Mouse (Mus musculus) midbrain, postnatal 0 days (tissue): Measurements from ENCODE around the gene Prr13. TPM values are rescaled to one million over a fixed set of nuclear protein-coding genes. Genes with fewer than 3 reads are reported as not detected.
A peak's percentile ranks its signal among the peaks of the same experiment; 100 is the strongest.

Source experiments
- ATAC-seq: fragments of 200-750 bp; cut with Nextera tagmentation; 2 replicates; pipeline ENCODE4 v1.8.0; 2017; ENCODE audit warnings: moderate number of reproducible peaks, mild to moderate bottlenecking, moderate TSS enrichment, moderate library complexity; ENCODE audit not compliant: low FRiP score
- DNase-seq: peaks from one replicate; pipeline ENCODE4 v3.0.0-alpha.2; 2015; ENCODE audit warnings: low spot score
- H3K27ac ChIP-seq: fragments of 300-500 bp; sonication (generic); 2 replicates; pipeline ENCODE4 v1.5.1; 2014; ENCODE audit warnings: low read depth, mild to moderate bottlenecking, low read length, mixed read lengths
- H3K27me3 ChIP-seq: fragments of 300-500 bp; sonication (generic); 2 replicates; pipeline ENCODE4 v1.6.1; 2014; ENCODE audit warnings: low read length, control low read depth, mixed read lengths; ENCODE audit not compliant: insufficient read depth
- H3K36me3 ChIP-seq: fragments of 300-500 bp; sonication (generic); 2 replicates; pipeline ENCODE4 v1.6.1; 2014; ENCODE audit warnings: low read length, control low read depth, mixed read lengths; ENCODE audit not compliant: insufficient read depth
- H3K4me1 ChIP-seq: fragments of 300-500 bp; sonication (generic); 2 replicates; pipeline ENCODE4 v1.6.1; 2014; ENCODE audit warnings: mild to moderate bottlenecking, control low read depth, antibody characterized with exemption, low read length, mixed read lengths; ENCODE audit not compliant: insufficient read depth
- H3K4me2 ChIP-seq: fragments of 300-500 bp; sonication (generic); 2 replicates; pipeline ENCODE4 v1.6.1; 2014; ENCODE audit warnings: low read depth, mild to moderate bottlenecking, low read length, mixed read lengths; ENCODE audit not compliant: poor library complexity, severe bottlenecking
- H3K4me3 ChIP-seq: fragments of 300-500 bp; sonication (generic); 2 replicates; pipeline ENCODE4 v1.5.1; 2014; ENCODE audit warnings: low read depth, mild to moderate bottlenecking, low read length, moderate library complexity
- H3K9ac ChIP-seq: fragments of 300-500 bp; sonication (generic); replicated peaks from 2 replicates; pipeline ENCODE4 v1.6.1; 2014; ENCODE audit warnings: mild to moderate bottlenecking, low read length, moderate library complexity, mixed read lengths; ENCODE audit not compliant: poor library complexity, severe bottlenecking
- H3K9me3 ChIP-seq: fragments of 300-500 bp; sonication (generic); 2 replicates; pipeline ENCODE4 v1.6.1; 2016; ENCODE audit warnings: low read length, control low read depth
- CTCF ChIP-seq: IDR thresholded peaks from 2 replicates; pipeline ENCODE4 v1.5.1; 2016; ENCODE audit warnings: antibody characterized with exemption, mild to moderate bottlenecking
- WGBS: fragments of 180-500 bp; shearing (Covaris S2); extraction: QIAGEN DNeasy Blood & Tissue Kit; methylation state at CpG from one replicate; pipeline ENCODE4 v1.1.7; 2014; 5-methylcytosine and 5-hydroxymethylcytosine counted together
- polyA plus RNA-seq: library from polyadenylated mRNA; unstranded; fragments of >200 nt; fragmentation: Nextera tagmentation; extraction: Ambion mirVana; gene quantifications from 2 replicates; pipeline ENCODE4 v1.2.1, GENCODE M21; 2015
- total RNA-seq: library from RNA; depleted of rRNA; stranded (reverse); fragments of >200 nt; gene quantifications from 2 replicates; pipeline ENCODE4 v1.2.3, GENCODE M21; 2014

The Prr13 gene
- total and polyA plus RNA-seq, 2 experiments from 2014 or later = 23.1 to 99.1 TPM

DNA sequence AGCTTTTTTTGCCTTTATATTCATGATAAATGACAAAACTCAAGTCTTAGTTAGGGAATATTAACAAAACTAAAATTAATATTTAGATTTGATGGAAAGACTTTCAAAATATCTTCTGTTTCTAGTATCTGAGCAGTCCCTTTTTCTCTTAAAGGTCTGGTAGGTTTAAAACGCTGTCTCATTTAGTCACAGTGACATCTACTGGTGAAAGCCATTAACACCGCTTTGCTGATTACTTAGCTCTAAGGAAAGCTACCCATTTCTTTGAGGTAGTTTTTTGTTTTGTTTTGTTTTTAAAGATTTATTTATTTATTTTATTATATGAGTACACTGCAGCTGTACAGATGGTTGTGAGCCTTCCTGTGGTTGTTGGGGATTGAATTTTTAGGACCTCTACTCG is 37.4 kb upstream of the Prr13 start:
- no peaks in the 10 kb centered on the region for H3K4me1 ChIP-seq
- H3K27ac ChIP-seq = no peak overlapping the region
- H3K4me2 ChIP-seq = no peak overlapping the region
- DNase-seq = peak; percentile 81
- no peaks in the 10 kb centered on the region; the same call in 1 of the 2 replicates for H3K36me3 ChIP-seq
- H3K27me3 ChIP-seq = no peaks in the 10 kb centered on the region
- H3K9ac ChIP-seq = no peak overlapping the region
- no peak for ATAC-seq
- TF ChIP-seq CTCF = peak; percentile 76
- 55% methylated on average over 3 of the region's 3 CpGs for WGBS
- no peaks in the 10 kb centered on the region for H3K9me3 ChIP-seq
- H3K4me3 ChIP-seq = no peak overlapping the region

DNA sequence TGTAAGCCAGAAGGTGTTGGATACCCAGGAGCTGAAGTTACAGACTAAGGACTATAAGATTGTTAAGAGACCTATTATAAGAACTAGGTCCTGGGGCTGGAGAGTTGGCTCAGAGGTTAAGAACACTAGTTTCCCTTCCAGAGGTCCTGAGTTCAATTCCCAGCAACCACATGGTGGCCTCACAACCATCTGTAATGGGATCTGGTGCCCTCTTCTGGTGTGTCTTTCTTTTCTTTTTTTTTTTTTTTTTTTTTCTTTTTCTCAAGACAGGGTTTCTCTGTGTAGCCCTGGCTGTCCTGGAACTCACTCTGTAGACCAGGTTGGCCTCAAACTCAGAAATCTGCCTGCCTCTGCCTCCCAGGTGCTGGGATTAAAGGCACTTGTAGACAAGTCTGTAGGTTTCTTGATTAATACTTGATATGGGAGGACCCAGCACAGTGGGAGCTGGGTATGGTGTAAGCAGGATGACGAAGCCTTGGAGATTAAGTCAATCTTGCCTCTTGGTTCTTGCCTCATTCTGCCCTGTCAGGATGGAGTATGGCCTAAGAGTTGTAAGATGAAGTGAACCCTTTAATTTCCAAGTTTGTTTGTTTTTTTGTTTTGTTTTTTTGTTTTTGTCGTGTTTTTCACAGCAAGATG is 35.1 kb upstream of the Prr13 start:
- Histone ChIP-seq H3K9ac (no peak overlapping the region), H3K36me3 (no peaks in the 10 kb centered on the region; the same call in 1 of the 2 replicates), H3K27ac (no peak overlapping the region), H3K27me3 (no peaks in the 10 kb centered on the region), H3K4me1 (no peaks in the 10 kb centered on the region), H3K9me3 (no peaks in the 10 kb centered on the region), H3K4me2 (no peak overlapping the region), H3K4me3 (no peak overlapping the region)
- 94% methylated on average over 2 of the region's 2 CpGs for WGBS
- DNase-seq = no peak
- no peak for ATAC-seq
- TF ChIP-seq CTCF = no peak

DNA sequence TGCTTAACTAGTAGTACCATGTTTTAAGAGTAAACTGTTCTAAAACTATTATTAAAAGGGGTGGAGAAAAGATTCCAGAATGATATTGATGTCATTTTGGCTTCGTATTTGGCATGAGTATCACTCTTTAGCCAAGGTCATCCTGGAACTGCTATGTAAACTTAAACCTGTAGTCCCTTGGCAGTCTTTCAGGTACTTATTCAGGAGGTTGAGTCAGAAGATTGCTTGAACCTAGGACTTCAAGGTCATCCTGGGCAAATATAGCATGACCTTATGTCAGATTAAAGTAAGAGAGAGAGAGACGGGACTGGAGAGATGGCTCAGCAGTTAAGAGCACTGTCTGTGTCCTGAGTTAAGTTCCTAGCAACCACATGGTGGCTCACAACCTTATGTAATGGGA is 34.2 kb upstream of the Prr13 start:
- H3K4me1 ChIP-seq = no peaks in the 10 kb centered on the region
- no peak for DNase-seq
- no peak overlapping the region for H3K27ac ChIP-seq
- H3K36me3 ChIP-seq = peaks cover 3% of the 10 kb centered on the region
- no peak for ATAC-seq
- no peak overlapping the region for H3K4me2 ChIP-seq
- no peak for TF ChIP-seq CTCF
- H3K27me3 ChIP-seq = no peaks in the 10 kb centered on the region
- no peaks in the 10 kb centered on the region for H3K9me3 ChIP-seq
- no peak overlapping the region for H3K9ac ChIP-seq
- no peak overlapping the region for H3K4me3 ChIP-seq
- WGBS = 86% methylated on average over 2 of the region's 2 CpGs

DNA sequence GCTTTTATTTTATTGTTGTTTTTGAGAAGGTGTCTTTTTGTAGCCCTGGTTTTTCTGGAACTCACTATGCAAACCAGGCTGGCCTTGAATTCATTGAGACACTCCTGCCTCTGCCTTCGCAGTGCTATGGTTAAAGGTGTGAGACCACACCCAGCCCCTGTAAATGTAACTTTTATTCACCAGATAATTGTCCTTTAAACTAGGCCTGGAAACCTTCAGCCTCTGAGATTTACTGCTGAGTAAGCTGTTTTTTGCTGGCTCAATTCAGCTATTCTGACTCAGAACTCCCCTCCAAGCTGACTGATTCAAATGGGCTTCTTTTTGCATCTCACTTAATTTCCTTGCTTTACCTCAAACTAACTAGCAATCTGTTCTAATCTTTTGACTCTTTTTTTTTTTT is 31.9 kb upstream of the Prr13 start:
- WGBS = 97% methylated on average over 1 of the region's 1 CpGs
- no peak for TF ChIP-seq CTCF
- Histone ChIP-seq H3K9me3 (no peaks in the 10 kb centered on the region), H3K4me3 (no peak overlapping the region), H3K36me3 (peaks cover 12% of the 10 kb centered on the region), H3K4me2 (no peak overlapping the region), H3K27ac (no peak overlapping the region), H3K27me3 (no peaks in the 10 kb centered on the region), H3K4me1 (no peaks in the 10 kb centered on the region), H3K9ac (no peak overlapping the region)
- ATAC-seq (no peak), DNase-seq (no peak)

DNA sequence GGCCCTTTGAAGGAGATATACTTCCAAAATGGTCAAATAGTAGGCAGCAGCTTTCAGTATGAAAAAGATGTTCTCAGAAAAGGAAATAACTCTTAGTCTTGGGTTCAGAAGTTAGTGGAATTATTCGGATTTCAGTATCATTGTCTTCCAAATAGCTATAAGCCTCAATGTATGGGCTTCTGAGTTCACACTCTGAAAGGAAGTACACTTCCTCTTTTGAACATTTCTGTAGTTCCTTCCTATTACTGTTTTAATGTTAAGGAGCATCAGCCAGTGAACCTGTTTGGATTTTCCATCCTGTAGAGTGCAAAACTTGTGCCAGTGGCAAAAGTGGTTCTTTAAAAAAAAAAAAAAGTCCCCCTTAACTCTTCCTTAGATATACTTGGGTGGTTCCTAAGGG is 26.8 kb upstream of the Prr13 start:
- Histone ChIP-seq H3K4me2 (no peak overlapping the region), H3K9ac (no peak overlapping the region), H3K4me3 (no peak overlapping the region), H3K4me1 (no peaks in the 10 kb centered on the region), H3K36me3 (peaks cover 17% of the 10 kb centered on the region), H3K27me3 (no peaks in the 10 kb centered on the region), H3K9me3 (no peaks in the 10 kb centered on the region), H3K27ac (no peak overlapping the region)
- ATAC-seq = no peak
- no peak for DNase-seq
- TF ChIP-seq CTCF = no peak
- WGBS = 94% methylated on average over 1 of the region's 1 CpGs

DNA sequence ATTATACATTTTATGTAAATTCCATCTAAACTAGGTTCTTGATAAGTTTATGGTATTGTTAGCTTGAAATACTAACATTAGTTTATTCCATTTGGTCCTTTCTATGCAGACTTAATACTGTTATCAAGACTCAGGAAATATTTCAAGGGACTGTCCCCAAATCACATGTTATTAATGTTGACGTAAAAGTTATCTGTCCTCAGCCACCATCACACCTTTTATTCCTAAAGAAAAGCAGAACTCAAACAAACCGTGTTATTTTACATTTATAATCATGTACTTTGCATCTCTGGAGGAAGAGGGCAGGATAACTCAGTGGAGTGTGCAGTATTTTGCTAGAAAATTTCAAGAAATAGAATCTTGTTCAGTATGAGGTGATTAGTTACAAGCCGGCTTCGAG is 25.7 kb upstream of the Prr13 start:
- DNase-seq (no peak), ATAC-seq (no peak)
- WGBS = 95% methylated on average over 4 of the region's 4 CpGs
- peaks cover 17% of the 10 kb centered on the region for H3K36me3 ChIP-seq
- no peak overlapping the region for H3K4me3 ChIP-seq
- no peaks in the 10 kb centered on the region for H3K4me1 ChIP-seq
- H3K9ac ChIP-seq = no peak overlapping the region
- H3K27me3 ChIP-seq = no peaks in the 10 kb centered on the region
- no peak overlapping the region for H3K4me2 ChIP-seq
- no peak overlapping the region for H3K27ac ChIP-seq
- H3K9me3 ChIP-seq = no peaks in the 10 kb centered on the region
- TF ChIP-seq CTCF = no peak
